Mouse (Mus musculus): ENCODE measurements around the gene Zfand4. TPM values are rescaled to one million over a fixed set of nuclear protein-coding genes. Genes with fewer than 3 reads are reported as not detected.

Zfand4 gene
- total and polyA plus RNA-seq, 3 experiments, result 1.7 to 20.8 (median 13.5) TPM

- DNase-seq (ENCODE audit: low spot score), result no peak
- peaks cover 42% of the 10 kb centered on the region for H3K36me3 ChIP-seq (replicated peaks)
Measured at GRCm38 (mm10) chr6:116286321-116286720, 22.3 kb downstream of the Zfand4 start.

GRCm38 (mm10) chr6:116286870-116287575 lies 23.0 kb downstream of the Zfand4 start:
- H3K4me3 ChIP-seq (ENCODE audit: low read depth, low read length), result no peak overlapping the region
- peaks cover 9% of the 10 kb centered on the region for H3K4me1 ChIP-seq (ENCODE audit: insufficient read depth, low read depth, low read length)
- TF ChIP-seq POLR2AphosphoS5 (IDR thresholded peaks at IDR 0.05; ENCODE audit: insufficient replicate concordance, low read depth, low read length) (no peak), CTCF (IDR thresholded peaks at IDR 0.05; ENCODE audit: low read depth, low read length) (no peak), TAL1 (conservative IDR thresholded peaks at IDR 0.05; ENCODE audit: low read depth, low read length) (no peak), GATA2 (IDR thresholded peaks at IDR 0.05; ENCODE audit: borderline replicate concordance, low read depth, low read length) (no peak), GATA1 (IDR thresholded peaks at IDR 0.05; ENCODE audit: borderline replicate concordance, low read length) (no peak)
- no peaks in the 10 kb centered on the region for H3K27me3 ChIP-seq (ENCODE audit: insufficient read depth, low read length)
- ATAC-seq (ENCODE audit: extremely low read depth, insufficient number of reproducible peaks, low FRiP score, poor library complexity, severe bottlenecking) (peak; percentile 100), DNase-seq (ENCODE audit: low spot score) (peak; percentile 36)
- H3K9me3 ChIP-seq (replicated peaks), result no peaks in the 10 kb centered on the region
- H3K36me3 ChIP-seq (replicated peaks), result peaks cover 46% of the 10 kb centered on the region

More at GRCm38 (mm10) chr6:116286321-116286720, 22.3 kb downstream of the Zfand4 start:
- no peak overlapping the region for H3K4me3 ChIP-seq (ENCODE audit: low read depth, low read length)
- H3K9me3 ChIP-seq (replicated peaks), result no peaks in the 10 kb centered on the region
- no peaks in the 10 kb centered on the region for H3K27me3 ChIP-seq (ENCODE audit: insufficient read depth, low read length)
- H3K4me1 ChIP-seq (ENCODE audit: insufficient read depth, low read depth, low read length), result peaks cover 9% of the 10 kb centered on the region
- ATAC-seq (ENCODE audit: extremely low read depth, insufficient number of reproducible peaks, low FRiP score, poor library complexity, severe bottlenecking), result no peak
- no peak for TF ChIP-seq CTCF (IDR thresholded peaks at IDR 0.05; ENCODE audit: low read depth, low read length)
- no peak for TF ChIP-seq TAL1 (conservative IDR thresholded peaks at IDR 0.05; ENCODE audit: low read depth, low read length)
- no peak for TF ChIP-seq POLR2AphosphoS5 (IDR thresholded peaks at IDR 0.05; ENCODE audit: insufficient replicate concordance, low read depth, low read length)
- no peak for TF ChIP-seq GATA1 (IDR thresholded peaks at IDR 0.05; ENCODE audit: borderline replicate concordance, low read length)
- no peak for TF ChIP-seq GATA2 (IDR thresholded peaks at IDR 0.05; ENCODE audit: borderline replicate concordance, low read depth, low read length)

GRCm38 (mm10) chr6:116311411-116311810 lies 47.4 kb downstream of the Zfand4 start:
- TF ChIP-seq GATA2 (IDR thresholded peaks at IDR 0.05; ENCODE audit: borderline replicate concordance, low read depth, low read length), result no peak
- no peak for TF ChIP-seq TAL1 (conservative IDR thresholded peaks at IDR 0.05; ENCODE audit: low read depth, low read length)
- TF ChIP-seq CTCF (IDR thresholded peaks at IDR 0.05; ENCODE audit: low read depth, low read length), result no peak
- TF ChIP-seq GATA1 (IDR thresholded peaks at IDR 0.05; ENCODE audit: borderline replicate concordance, low read length), result no peak
- TF ChIP-seq POLR2AphosphoS5 (IDR thresholded peaks at IDR 0.05; ENCODE audit: insufficient replicate concordance, low read depth, low read length), result no peak
- ATAC-seq (ENCODE audit: extremely low read depth, insufficient number of reproducible peaks, low FRiP score, poor library complexity, severe bottlenecking) (no peak), DNase-seq (ENCODE audit: low spot score) (no peak)
- Histone ChIP-seq H3K4me1 (ENCODE audit: insufficient read depth, low read depth, low read length) (no peaks in the 10 kb centered on the region; the same call in 1 of the 2 replicates), H3K36me3 (replicated peaks) (peaks cover 25% of the 10 kb centered on the region), H3K27me3 (ENCODE audit: insufficient read depth, low read length) (no peaks in the 10 kb centered on the region), H3K9me3 (replicated peaks) (no peaks in the 10 kb centered on the region), H3K4me3 (ENCODE audit: low read depth, low read length) (no peak overlapping the region)

- Histone ChIP-seq H3K4me3 (ENCODE audit: low read depth, low read length) (no peak overlapping the region), H3K36me3 (replicated peaks) (peaks cover 13% of the 10 kb centered on the region), H3K4me1 (ENCODE audit: insufficient read depth, low read depth, low read length) (no peaks in the 10 kb centered on the region), H3K27me3 (ENCODE audit: insufficient read depth, low read length) (no peaks in the 10 kb centered on the region), H3K9me3 (replicated peaks) (no peaks in the 10 kb centered on the region)
- DNase-seq (ENCODE audit: low spot score), result no peak
- TF ChIP-seq GATA1 (IDR thresholded peaks at IDR 0.05; ENCODE audit: borderline replicate concordance, low read length), result no peak
- no peak for TF ChIP-seq CTCF (IDR thresholded peaks at IDR 0.05; ENCODE audit: low read depth, low read length)
- no peak for TF ChIP-seq TAL1 (conservative IDR thresholded peaks at IDR 0.05; ENCODE audit: low read depth, low read length)
- TF ChIP-seq GATA2 (IDR thresholded peaks at IDR 0.05; ENCODE audit: borderline replicate concordance, low read depth, low read length), result no peak
- no peak for TF ChIP-seq POLR2AphosphoS5 (IDR thresholded peaks at IDR 0.05; ENCODE audit: insufficient replicate concordance, low read depth, low read length)
- ATAC-seq (ENCODE audit: extremely low read depth, insufficient number of reproducible peaks, low FRiP score, poor library complexity, severe bottlenecking), result no peak
Measured at GRCm38 (mm10) chr6:116319259-116319658, 55.2 kb downstream of the Zfand4 start.

GRCm38 (mm10) chr6:116326641-116327040 lies 62.6 kb downstream of the Zfand4 start:
- Histone ChIP-seq H3K4me1 (ENCODE audit: insufficient read depth, low read depth, low read length) (no peaks in the 10 kb centered on the region), H3K4me3 (ENCODE audit: low read depth, low read length) (no peak overlapping the region), H3K36me3 (replicated peaks) (peaks cover 4% of the 10 kb centered on the region), H3K27me3 (ENCODE audit: insufficient read depth, low read length) (no peaks in the 10 kb centered on the region), H3K9me3 (replicated peaks) (no peaks in the 10 kb centered on the region)
- ATAC-seq (ENCODE audit: extremely low read depth, insufficient number of reproducible peaks, low FRiP score, poor library complexity, severe bottlenecking) (no peak), DNase-seq (ENCODE audit: low spot score) (no peak)
- TF ChIP-seq GATA2 (IDR thresholded peaks at IDR 0.05; ENCODE audit: borderline replicate concordance, low read depth, low read length), result no peak
- no peak for TF ChIP-seq CTCF (IDR thresholded peaks at IDR 0.05; ENCODE audit: low read depth, low read length)
- TF ChIP-seq POLR2AphosphoS5 (IDR thresholded peaks at IDR 0.05; ENCODE audit: insufficient replicate concordance, low read depth, low read length), result no peak
- no peak for TF ChIP-seq TAL1 (conservative IDR thresholded peaks at IDR 0.05; ENCODE audit: low read depth, low read length)
- no peak for TF ChIP-seq GATA1 (IDR thresholded peaks at IDR 0.05; ENCODE audit: borderline replicate concordance, low read length)

- TF ChIP-seq POLR2AphosphoS5 (IDR thresholded peaks at IDR 0.05; ENCODE audit: insufficient replicate concordance, low read depth, low read length) (no peak), TAL1 (conservative IDR thresholded peaks at IDR 0.05; ENCODE audit: low read depth, low read length) (no peak), GATA2 (IDR thresholded peaks at IDR 0.05; ENCODE audit: borderline replicate concordance, low read depth, low read length) (no peak), GATA1 (IDR thresholded peaks at IDR 0.05; ENCODE audit: borderline replicate concordance, low read length) (no peak), CTCF (IDR thresholded peaks at IDR 0.05; ENCODE audit: low read depth, low read length) (no peak)
- peaks cover 2% of the 10 kb centered on the region for H3K36me3 ChIP-seq (replicated peaks)
- no peaks in the 10 kb centered on the region for H3K9me3 ChIP-seq (replicated peaks)
- H3K4me3 ChIP-seq (ENCODE audit: low read depth, low read length), result no peak overlapping the region
- no peaks in the 10 kb centered on the region for H3K27me3 ChIP-seq (ENCODE audit: insufficient read depth, low read length)
- ATAC-seq (ENCODE audit: extremely low read depth, insufficient number of reproducible peaks, low FRiP score, poor library complexity, severe bottlenecking) (no peak), DNase-seq (ENCODE audit: low spot score) (no peak)
- peaks cover 1% of the 10 kb centered on the region; the same call in 1 of the 2 replicates for H3K4me1 ChIP-seq (ENCODE audit: insufficient read depth, low read depth, low read length)
Measured at GRCm38 (mm10) chr6:116331396-116331795, 67.4 kb downstream of the Zfand4 start.
